Comparison of ENCODE assay signal across 1 mouse cellular context in genomic region chr7:4943223-4943815, GRCm38 (mm10).
TF ChIP-seq lines count a peak whose summit lies in the region.

No protein-coding gene starts in this region.

TF ChIP-seq in CH12.LX, 34 proteins besides CTCF, POLR2A, EP300 and RAD21:
- TF ChIP-seq HCFC1 (IDR thresholded peaks at IDR 0.05; ENCODE audit: low read depth, low read length) (peak; percentile 47), RCOR1 (conservative IDR thresholded peaks at IDR 0.05; ENCODE audit: low read depth, low read length) (no peak), ZNF384 (IDR thresholded peaks at IDR 0.05; ENCODE audit: low read depth, low read length) (no peak), MAX (IDR thresholded peaks at IDR 0.05; ENCODE audit: low read length) (0 out of 2 replicates have a peak, but pooled peaks have one; percentile 45), USF1 (IDR thresholded peaks at IDR 0.05; ENCODE audit: low read depth, low read length) (no peak), ETS1 (conservative IDR thresholded peaks at IDR 0.05; ENCODE audit: low read depth, low read length) (no peak; the same call in 1 of the 2 replicates), KAT2A (IDR thresholded peaks at IDR 0.05; ENCODE audit: insufficient replicate concordance, low read length) (no peak), NRF1 (IDR thresholded peaks at IDR 0.05; ENCODE audit: low read depth, low read length) (peak; percentile 56; the same call in 1 of the 2 replicates), SMC3 (IDR thresholded peaks at IDR 0.05; ENCODE audit: low read depth, low read length) (peak; percentile 98), GABPA (IDR thresholded peaks at IDR 0.05; ENCODE audit: insufficient replicate concordance, low read depth, low read length) (no peak), MEF2A (IDR thresholded peaks at IDR 0.05; ENCODE audit: borderline replicate concordance, low read depth, low read length) (peak; percentile 44), MAFK (IDR thresholded peaks at IDR 0.05; ENCODE audit: insufficient replicate concordance, low read length) (no peak), E2F4 (IDR thresholded peaks at IDR 0.05; ENCODE audit: insufficient replicate concordance, low read depth, low read length) (no peak), MAZ (IDR thresholded peaks at IDR 0.05; ENCODE audit: low read depth, low read length) (peak; percentile 81), JUND (conservative IDR thresholded peaks at IDR 0.05; ENCODE audit: low read depth, low read length) (no peak; the same call in 1 of the 2 replicates), IRF4 (IDR thresholded peaks at IDR 0.05; ENCODE audit: low read depth, low read length) (peak; percentile 47; the same call in 1 of the 2 replicates), NELFE (IDR thresholded peaks at IDR 0.05; ENCODE audit: low read depth, low read length) (peak; percentile 33; the same call in 1 of the 2 replicates), TCF12 (IDR thresholded peaks at IDR 0.05; ENCODE audit: low read depth, low read length) (0 out of 2 replicates have a peak, but pooled peaks have one; percentile 22), PAX5 (IDR thresholded peaks at IDR 0.05; ENCODE audit: low read length) (no peak), CHD1 (IDR thresholded peaks at IDR 0.05; ENCODE audit: low read depth, low read length) (no peak), USF2 (conservative IDR thresholded peaks at IDR 0.05; ENCODE audit: low read depth, low read length) (no peak), JUN (IDR thresholded peaks at IDR 0.05; ENCODE audit: insufficient read depth, low read depth, low read length) (no peak), ZMIZ1 (IDR thresholded peaks at IDR 0.05; ENCODE audit: low read depth, low read length) (no peak), POLR2AphosphoS2 (IDR thresholded peaks at IDR 0.05; ENCODE audit: low read depth, low read length) (no peak), CHD2 (IDR thresholded peaks at IDR 0.05; ENCODE audit: low read length) (peak; percentile 99), ZKSCAN1 (IDR thresholded peaks at IDR 0.05; ENCODE audit: borderline replicate concordance, low read depth, low read length) (no peak), TBP (conservative IDR thresholded peaks at IDR 0.05; ENCODE audit: low read depth, low read length) (no peak), ZC3H11A (IDR thresholded peaks at IDR 0.05; ENCODE audit: low read depth, low read length) (0 out of 2 replicates have a peak, but pooled peaks have one; percentile 29), UBTF (IDR thresholded peaks at IDR 0.05; ENCODE audit: low read depth, low read length) (no peak), ELF1 (IDR thresholded peaks at IDR 0.05; ENCODE audit: low read depth, low read length) (peak; percentile 55), BHLHE40 (IDR thresholded peaks at IDR 0.05; ENCODE audit: low read depth, low read length) (peak; percentile 31; the same call in 1 of the 2 replicates), SIN3A (IDR thresholded peaks at IDR 0.05; ENCODE audit: low read length) (no peak; the same call in 1 of the 2 replicates), MYC (IDR thresholded peaks at IDR 0.05; ENCODE audit: low read depth, low read length) (0 out of 2 replicates have a peak, but pooled peaks have one; percentile 46), MXI1 (IDR thresholded peaks at IDR 0.05; ENCODE audit: low read depth, low read length) (no peak)
